Mouse (Mus musculus): ENCODE results near the gene Nrtn.

GRCm38 (mm10) chr17:56766631-56767405, 9.5 kb upstream of the Nrtn start:
- TF ChIP-seq POLR2A (IDR thresholded peaks at IDR 0.05; ENCODE audit: insufficient read length, low read depth) = no peak
- no peak for TF ChIP-seq USF1 (IDR thresholded peaks at IDR 0.05; ENCODE audit: low read depth)
- no peak for TF ChIP-seq E2F4 (IDR thresholded peaks at IDR 0.05; ENCODE audit: insufficient read depth)
- no peak for TF ChIP-seq CEBPB (IDR thresholded peaks at IDR 0.05; ENCODE audit: insufficient read depth, poor library complexity, severe bottlenecking)
- no peak for TF ChIP-seq MAX (IDR thresholded peaks at IDR 0.05; ENCODE audit: low read depth)
- no peak for TF ChIP-seq TCF12 (IDR thresholded peaks at IDR 0.05; ENCODE audit: insufficient read depth, poor library complexity, severe bottlenecking)
- no peak for TF ChIP-seq POLR2AphosphoS2 (IDR thresholded peaks at IDR 0.05; ENCODE audit: insufficient read length, low read depth)
- TF ChIP-seq MYOG (IDR thresholded peaks at IDR 0.05; ENCODE audit: control insufficient read depth in 1 of 3, insufficient read depth in 1 of 3, insufficient read length in 2 of 3, low read depth in 2 of 3) = no peak
